Mouse (Mus musculus): ENCODE measurements at regions not wholly inside any gene's neighbourhood (a gene's known extent, or its start where the extent isn't known, plus 50 kb on each side); places are given as distances from the start of the nearest gene placed in this dataset.
A peak's percentile ranks its signal among the peaks of the same experiment; 100 is the strongest.

DNA sequence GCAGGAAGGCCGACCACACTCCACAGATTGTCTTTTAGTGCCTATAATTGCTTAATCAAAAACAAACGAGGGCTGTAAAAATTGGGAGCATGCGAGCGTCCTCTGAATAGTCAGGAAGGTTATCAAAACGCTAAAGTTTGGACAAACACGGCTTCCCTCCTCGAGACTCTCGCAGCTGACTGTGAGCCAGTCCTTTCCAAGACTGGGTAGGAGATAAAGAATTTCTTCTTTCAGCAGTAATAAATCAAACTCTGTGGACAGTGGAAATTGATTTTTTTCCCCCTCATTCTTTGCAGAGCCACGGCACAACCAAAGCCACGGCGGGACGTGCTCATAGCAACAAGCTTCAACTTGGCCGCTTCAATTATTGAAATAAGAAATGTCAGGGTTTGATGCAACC, 119.7 kb upstream of the Kazn start:
- no peak for DNase-seq

DNA sequence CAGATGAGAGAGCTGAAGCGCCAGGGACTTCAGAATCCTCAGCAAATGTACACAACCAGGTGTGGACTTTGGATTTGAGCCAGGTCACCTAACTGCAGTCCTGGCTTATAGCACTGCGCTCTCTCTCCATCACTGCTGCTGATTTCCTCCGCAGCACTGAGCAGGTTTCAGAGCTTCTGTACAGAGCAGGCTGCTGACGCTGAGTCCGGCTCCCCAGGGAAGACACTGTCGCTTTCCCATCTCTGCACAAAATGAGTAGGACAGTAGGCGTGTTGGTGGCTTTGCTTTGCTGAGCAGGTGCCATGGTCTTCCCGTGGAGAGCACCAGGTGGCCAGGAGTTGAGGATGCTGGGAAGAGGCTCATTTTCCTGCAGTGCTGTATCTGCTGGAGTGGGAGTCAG, 116.2 kb upstream of the Kazn start:
- DNase-seq, result no peak

DNA sequence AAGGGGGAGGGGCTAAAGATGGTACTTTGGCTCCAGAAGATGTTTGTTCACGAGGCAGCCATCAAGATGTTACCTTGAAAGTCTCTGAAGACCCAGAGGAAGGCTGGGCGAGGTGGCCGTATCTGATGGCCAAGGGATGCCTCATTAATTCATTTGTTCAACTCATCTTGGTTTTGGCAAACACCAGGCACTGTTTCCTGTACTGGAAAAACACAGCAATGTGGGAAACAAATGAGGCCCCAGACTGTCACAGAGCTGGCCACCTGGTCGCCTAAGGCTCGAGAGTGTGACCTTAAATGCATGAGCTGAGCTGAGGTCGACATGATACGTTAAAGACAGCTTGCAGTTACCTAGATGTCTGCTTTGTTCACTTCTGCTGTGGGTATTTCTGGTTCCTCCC, 114.3 kb upstream of the Kazn start:
- no peak for DNase-seq

DNA sequence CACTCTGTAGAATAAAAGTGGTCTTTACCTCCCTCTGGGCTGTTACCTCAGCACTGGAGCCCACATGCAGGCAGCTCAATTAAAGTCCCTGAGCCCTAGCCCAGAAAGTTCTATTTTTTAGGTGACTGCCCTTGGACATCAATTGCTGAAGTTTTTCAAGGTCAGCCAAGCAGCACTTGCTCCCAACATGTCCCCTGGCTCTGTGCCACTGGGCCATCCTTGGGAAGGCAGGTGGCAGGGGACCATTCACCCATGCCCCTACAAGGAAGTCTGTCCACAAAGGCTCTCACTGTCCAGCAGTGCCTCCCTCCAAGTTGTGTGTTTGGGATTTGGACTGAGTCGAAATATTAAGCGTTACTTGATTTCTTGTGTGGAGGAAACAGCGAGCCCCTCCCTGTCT, 112.6 kb upstream of the Kazn start:
- DNase-seq, result no peak

DNA sequence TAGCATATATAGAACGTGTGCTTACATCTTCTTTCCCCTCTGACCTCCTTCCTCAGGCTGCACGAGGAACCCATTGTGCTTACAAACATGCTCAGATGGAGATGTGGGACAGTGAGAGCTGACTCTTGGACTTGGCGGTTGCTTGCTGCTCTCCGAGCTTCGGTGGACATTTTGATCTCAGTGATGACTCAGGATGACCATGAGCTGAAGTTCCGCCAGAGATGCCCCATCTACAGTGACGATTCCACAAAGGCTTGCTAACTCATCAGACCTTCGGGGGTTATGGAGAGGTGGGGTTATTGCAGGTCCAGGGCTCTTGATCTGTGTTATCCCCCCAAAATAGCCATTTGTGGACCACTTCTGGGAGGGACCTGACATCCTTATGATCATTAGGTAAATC, 111.8 kb upstream of the Kazn start:
- DNase-seq, result no peak

DNA sequence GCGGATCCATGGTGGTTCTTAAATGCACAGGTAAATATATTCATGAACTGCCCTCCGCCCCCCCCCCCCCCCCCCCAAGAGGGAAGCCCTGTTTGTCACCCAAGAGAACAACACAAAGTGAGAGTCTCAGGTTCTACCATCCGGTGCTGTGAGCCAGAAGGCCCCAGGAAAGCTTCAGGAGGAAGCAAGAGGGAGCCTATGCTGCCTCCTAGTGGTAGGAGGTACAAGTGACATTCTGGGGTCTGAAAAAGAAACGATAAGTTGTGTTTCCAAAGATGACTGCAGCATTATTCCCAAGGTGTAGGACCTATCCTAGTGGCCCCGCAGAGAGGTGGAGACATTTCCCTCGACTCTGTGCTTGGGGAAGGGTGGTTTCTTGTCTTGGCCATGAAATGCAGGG, 109.7 kb upstream of the Kazn start:
- peak; percentile 41 for DNase-seq

DNA sequence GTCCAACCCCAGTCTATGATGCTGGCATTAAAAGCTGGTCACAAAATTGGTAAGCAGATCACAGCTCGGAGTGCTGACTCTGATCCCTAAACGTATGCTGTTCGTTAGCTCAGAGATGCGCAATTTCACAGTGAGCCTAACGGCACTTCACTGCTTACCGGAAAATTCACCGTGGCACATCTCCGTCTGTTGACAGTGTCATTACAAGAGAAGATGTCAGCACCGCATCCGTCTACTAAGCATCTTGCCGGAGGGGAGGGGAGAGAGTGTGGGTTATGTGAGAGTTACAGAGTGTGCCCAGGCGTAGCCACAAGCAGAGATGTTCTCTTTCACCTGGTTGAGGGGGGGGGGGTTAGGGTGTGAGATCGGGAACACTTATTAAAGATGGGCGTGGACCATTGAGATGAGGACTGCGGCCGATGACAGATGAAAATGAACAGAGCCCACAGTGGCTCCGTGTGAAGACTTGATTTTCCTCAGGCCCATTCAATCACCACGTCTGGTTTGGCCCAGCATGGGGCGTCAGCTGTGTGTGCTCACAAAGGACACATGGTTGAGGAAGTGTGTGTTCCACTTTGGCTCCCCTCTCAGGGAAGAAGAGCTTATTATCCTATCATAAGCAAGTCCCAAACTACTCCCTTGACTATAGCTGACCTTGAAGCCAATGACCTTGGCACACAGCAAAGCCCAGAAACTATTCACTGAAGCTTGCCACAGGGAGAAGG, 103.4 kb upstream of the Kazn start:
- no peak for DNase-seq

DNA sequence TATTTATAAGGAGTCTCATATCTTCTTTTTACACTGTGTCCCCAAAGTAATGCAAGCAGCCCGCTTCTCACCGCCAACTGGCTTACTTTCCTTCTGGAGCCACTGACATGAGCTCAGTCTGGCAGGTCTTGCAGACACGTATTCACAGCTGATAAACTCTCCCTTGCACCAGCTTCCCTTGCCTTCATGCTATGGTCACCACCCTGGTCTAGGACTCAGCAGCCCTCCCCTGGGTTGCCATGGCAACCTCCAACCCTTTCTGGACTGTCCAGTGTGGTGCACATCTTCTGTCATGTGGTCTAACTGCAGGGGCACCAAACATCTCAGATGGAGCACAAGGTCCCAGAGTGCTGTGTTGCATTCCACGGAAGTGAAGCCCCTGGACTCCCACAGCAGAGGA, 102.1 kb upstream of the Kazn start:
- DNase-seq, result peak; percentile 16

DNA sequence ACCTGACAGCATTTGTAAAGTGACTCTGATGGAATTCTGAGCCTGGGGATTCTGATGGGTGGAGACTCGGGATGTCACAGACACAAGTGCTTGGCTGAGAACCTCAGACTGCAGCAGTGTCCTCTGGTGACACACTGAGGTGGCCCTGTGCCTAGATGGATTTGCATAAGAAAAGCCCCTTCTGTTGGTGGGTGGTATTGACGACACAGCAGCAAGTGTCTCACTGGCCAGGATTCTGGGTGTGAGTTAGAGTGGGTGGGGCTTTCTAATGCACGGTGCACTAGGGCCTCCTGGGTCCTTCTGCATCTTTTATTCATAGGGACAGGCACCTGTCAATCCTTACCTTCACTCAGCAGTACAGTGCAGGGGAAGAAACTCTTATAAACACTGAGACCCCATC, 100.9 kb upstream of the Kazn start:
- no peak for DNase-seq

DNA sequence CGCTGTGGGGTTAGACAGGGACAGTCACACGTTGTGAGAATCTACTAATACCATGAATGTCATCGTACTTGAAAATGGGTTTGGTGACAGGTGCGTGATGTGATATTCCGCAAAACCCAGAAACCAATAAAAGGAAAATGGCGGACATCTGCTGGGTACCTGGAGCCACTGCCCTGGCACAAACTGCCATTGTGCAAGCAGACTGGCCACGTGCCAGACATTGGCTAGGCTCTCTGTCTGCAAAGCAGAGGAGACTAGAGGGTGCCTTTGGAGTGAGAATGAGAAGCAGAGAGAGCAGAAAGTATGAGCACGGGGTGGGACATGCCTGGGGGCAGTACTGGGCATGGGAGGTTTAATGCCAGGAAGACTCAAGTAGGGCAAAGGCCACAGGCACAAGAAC, 98.5 kb upstream of the Kazn start:
- DNase-seq, result peak; percentile 44

DNA sequence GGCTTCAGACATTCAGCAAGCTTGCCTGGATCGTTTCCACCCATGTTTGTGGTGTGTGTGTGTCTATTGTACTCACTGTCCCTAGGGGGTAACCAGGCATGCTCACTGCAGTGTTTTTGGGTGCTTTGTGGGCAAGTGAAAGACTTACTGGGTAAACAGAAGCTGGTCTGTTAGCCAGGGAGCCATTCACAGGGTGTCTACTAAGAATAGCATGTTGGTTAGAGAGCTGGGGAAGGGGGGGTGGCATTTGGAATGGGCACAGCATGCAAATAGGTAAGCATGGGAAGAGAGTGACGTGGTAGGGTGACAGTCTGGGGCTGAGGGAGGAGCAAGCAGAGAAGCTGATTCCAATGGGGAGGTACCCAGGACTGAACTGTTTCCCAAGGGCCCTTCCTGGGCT, 97.7 kb upstream of the Kazn start:
- no peak for DNase-seq

DNA sequence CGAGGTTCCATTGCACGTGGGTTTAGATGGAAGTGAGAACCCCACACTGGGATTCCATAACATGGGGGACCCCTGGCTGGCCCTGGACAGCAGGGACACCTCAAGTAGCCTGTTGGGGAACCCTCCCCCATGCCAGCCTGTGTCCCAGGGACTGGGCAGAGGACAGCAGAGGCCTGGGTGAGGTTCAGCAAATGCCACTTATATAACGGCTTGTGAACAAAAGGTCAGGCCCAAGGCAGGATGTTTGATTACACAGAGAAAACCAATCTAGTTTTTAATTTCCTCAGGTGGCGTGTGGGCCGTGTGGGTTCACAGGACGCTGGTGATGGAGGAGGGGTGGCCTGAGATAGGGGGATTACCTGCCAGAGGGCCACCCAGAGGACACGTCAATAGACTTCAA, 94.9 kb upstream of the Kazn start:
- no peak for DNase-seq

DNA sequence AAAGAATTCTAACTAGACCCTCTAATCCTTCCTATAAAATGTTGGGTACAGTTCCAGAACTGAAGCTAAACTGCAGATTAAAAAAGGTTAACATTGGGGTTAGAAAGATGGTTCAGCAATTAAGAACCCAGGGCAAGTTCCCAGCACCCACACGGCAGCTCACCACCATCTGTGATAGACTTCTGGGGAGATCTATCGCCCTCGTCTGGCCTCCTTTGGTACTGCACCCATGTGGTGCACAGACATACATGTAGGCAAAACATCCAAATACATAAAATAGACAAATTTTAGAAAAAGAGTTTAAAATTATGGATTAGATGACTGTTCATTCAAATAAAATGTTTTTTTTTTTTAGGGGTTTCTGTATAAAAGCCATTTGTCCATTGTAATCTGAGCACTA, 91.4 kb upstream of the Kazn start:
- DNase-seq, result no peak

DNA sequence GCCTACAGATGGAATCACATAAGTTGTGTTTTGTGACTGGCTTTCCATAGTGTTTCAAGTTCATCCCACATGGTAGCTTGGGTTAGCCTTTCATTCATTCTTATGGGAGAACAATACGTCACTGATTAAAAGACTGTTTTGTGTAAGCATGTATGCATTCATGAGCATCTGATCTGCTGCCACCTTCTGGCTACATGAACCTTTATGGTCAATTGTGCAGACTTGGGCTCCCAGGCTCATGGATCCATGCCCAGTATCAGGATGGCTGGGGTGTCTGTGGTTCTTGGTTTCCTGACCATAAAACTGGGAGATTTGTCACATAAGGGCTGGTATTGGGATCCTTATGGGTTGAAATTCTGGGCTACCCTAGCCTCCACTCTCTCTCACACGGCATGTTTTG, 90.4 kb upstream of the Kazn start:
- no peak for DNase-seq

DNA sequence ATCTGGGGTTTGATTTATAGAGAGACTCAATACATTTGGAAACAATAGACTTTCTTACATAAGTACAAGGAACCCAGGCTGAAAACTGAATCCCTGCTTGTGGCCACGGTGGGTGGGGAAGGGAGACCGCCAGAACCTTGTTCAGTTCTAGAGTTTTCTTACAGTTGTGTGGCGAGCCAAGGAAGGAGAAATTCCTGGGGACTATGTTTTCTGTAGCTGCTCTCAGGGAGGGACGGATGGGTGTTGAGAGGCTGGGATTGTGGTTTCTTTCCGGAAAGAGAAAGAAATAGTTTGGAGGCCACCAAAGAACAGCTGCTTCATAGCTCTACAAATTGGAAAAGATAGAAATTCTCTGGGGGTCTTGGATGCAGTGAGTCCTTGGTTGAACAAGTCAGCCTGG, 87.3 kb upstream of the Kazn start:
- DNase-seq, result no peak

DNA sequence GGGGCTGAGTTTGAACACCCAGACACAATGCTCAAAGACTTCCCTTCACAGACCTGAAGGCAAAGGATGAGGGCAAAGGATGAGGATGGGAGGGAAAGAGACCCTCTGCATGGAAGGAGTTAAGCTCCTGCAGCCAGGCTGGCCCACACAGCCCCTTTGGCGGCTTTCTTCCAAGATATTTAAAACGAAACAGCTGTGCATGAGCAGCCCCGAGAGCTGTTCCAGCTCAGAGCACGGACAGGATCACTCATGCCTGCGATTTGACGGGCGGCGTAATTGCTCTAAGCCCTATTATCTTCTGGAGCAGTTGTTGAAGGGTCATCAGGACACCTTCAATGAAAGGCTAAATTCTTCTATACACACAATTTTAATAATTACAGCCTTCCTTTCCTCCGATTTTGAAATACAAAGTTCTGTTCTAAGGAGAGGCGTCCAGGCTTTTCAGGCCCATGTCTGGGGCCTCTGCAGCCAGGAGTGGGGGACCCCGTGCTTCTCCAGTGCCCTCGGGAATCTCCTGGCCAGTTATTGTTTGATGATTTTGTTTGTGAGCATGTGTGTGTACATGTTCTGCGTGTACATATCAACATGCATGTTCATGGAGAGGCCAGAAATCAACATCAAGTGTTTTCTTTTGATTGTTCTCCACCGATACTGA, 82.1 kb upstream of the Kazn start:
- DNase-seq, result no peak

DNA sequence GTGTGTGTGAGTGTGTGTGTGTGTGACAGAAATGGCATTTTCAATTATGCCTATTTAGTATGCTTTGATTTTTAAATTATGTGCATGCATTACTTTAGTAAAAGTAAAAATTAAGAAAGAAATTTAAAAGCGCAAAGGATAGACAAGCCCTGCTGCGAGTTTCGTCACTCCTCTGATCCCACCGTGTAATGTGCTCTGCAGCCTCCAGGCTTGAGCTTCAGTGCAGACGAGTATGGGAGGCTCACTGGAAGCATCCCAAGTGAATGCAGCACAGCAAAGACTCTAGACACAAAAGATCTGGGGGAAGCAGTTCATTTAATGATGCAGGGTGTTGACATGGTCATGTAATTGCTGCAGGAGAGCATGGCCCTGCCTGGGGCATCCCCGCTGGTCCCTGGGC, 71.1 kb upstream of the Kazn start:
- DNase-seq, result no peak

DNA sequence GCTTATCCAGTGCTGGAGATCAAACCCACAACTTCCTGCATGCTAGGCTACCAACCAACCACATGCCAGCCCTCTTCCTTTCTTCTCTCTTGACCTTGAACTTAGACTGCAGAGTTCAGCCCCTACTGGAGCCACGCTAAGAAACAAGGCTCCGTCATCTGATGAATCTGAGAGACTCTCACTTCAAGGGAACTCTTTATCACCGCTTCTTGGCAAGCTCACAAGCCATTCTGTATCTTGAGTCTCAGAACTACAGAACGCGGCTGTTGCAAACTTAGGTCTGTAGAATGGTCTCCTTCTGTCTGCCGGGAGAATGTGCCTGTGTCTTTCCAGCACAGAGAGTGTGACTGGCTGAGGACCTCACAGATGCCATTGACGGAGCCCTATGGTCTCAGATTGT, 69.1 kb upstream of the Kazn start:
- DNase-seq, result no peak

DNA sequence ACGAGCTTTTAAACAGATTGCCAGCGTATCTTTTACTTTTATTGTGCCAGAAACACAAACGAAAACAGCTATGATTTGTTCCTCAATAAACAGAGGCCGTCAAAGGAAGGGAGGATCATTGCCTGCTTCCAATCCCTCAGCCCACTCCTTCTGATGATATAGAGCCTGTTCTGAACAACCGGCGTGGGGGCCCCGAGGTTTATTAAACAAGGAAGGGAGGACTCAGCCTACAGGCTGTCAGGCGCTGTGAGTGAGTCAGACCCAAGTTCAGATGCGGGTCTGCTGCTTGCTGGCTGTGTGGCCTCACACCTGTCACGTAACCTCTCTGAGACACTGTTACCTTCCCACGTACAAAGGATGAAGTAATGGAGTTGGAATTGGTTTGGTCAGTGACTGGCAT, 68.1 kb upstream of the Kazn start:
- no peak for DNase-seq

DNA sequence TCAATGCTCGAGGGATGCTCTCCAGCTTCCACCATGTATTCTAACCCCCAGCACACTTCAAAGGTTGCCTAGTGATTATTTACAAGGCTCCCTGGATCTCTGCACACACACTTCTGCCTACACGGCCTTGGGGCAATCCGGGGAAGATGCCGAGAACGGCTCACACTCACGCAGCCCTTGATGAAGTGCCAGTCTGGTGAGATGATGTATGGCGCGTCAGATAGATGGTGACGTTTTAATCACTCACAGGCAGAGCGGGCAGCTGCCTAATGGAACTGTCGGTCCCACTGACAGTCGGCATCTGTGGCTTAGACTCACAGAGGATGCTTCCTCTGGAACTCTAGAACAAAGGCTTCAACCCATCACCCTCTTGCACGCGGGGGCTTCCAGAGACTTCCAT, 66.9 kb upstream of the Kazn start:
- no peak for DNase-seq

DNA sequence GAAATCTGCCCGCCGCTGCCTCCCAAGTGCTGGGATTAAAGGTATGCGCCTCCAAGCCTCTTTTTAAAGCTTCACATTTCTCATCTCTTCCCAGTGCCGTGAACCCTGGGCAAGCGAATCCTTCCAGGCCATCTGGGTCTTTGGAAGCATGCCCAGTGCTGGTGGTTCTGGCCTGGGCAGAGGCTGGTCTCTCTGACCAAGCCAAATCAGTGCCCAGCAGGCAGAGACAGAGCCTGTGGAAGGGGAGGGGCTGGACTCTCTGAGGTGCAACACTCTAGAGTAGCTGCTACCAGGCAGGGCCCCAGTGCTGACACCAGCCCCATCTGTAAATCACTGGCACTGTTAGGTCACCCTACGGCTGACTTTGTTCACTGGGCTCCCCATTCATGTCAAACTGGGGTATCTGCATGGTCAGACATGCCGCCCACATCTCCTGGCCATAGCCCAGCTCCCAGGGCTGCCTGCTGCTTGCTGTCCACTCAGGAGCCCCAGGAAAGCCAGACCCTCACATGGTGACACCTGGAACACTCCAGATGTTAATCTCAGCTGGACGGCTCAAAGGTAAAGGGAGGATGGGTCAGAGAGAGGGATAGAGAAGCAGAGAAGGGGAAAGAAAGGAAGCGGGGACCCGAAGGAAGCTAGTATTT, 64.3 kb upstream of the Kazn start:
- peak; percentile 42 for DNase-seq

DNA sequence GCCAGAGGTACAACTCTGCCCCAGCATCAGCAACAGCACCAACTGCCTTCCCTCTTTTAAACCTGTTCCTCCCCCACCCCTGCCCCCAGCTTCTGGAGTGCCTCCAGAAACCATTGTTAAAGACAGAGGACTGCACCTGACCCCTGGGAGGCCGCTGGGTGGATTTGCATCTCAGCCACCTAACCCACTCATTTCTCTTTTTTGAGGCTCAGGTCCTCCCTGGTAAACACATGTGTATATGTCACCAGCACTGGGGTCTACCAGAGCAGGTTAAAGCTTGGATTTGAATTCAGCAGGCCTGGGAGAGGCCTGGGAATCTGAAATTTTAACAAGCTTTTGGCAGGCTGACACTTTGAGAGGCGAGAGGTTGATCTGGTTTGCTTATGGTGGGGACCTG, 63.5 kb upstream of the Kazn start:
- no peak for DNase-seq

DNA sequence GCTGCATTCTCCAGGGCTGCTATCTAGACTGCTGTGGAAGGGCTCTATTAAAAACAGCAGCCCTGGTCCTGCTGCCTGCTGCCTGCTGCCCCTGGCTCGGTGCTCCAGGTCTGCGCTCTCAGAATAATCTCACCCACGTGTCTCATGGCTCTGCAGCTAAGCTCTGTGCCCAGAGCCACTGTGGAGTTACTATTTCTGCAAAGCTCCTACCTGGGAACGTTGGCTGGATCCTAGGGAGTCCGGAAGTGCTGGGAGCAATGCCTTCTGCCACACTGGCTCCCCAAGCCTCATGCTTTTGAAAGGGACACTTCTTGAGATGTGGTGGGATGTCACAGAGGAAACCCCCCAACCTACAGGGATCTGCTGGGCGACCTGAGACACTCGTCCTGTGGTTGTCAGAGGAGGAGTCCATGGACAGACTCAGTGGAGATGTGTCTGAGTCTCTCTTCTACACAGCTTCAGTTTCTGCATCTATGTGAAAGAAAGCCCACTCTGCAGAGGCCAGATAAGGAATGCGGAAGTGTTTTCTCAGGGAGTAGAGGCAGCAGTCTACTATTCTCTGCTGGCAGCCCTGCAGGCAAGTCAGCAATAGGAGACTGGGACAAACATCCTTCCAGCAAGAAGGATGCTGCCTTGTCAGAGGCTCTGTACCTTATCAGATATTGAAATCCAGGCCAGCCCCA, 63.0 kb upstream of the Kazn start:
- no peak for DNase-seq

Data from gastrocnemius, postnatal 10 days (tissue).